Comparison of ENCODE assay signal across 8 mouse cellular contexts in the genomic region with DNA sequence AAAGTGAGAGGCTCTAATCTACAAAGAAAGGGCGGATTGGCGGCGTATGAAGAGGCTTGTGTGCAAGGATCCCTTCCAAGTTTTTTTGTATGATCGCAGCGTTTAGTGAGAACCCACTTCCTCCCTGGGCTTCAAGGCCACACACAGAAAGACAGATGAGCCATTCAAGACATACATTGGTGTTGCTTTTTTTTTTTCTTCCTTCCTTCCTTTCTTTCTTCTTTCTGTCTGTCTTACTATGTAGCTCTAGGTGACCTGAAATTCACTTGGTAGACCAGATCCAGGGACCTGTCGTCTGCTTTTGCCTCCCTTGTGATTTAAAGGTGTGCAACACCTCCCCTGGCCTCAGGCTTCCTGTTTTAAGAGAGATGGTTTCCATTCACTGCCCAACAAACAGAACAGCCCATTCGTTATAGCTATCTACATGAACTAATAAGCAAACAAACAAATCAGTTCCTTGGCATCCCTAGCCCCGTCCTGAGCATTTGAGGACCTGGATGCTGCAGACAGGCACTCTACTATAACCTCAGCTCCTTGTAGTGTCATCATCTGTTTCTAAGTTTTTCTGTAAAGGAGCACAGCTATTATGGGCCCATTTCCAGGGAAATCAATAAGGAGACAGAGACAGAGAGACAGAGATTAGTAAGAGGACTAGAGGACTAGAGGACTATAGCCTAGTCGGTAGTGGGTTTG. TPM values are rescaled to one million over a fixed set of nuclear protein-coding genes. Genes with fewer than 3 reads are reported as not detected.
DNase-seq lines count a peak whose midpoint lies in the region; ATAC-seq and TF ChIP-seq lines count a peak whose summit lies in the region.

No protein-coding gene starts in this region.

- H3K27me3 ChIP-seq in hindbrain, embryonic 12.5 days = no peaks in the 10 kb centered on the region
- H3K27me3 ChIP-seq in midbrain, embryonic 12.5 days = peaks cover 18% of the 10 kb centered on the region

- H3K4me2 ChIP-seq in hindbrain, embryonic 12.5 days (replicated peaks) = peak overlapping the region; percentile 82
- H3K4me2 ChIP-seq in midbrain, embryonic 12.5 days (replicated peaks) = peak overlapping the region; percentile 86

- H3K9me3 ChIP-seq in hindbrain, embryonic 12.5 days (replicated peaks) = no peaks in the 10 kb centered on the region
- no peaks in the 10 kb centered on the region for H3K9me3 ChIP-seq in midbrain, embryonic 12.5 days

- 23% methylated on average over 9 of the region's 9 CpGs for WGBS in hindbrain, embryonic 12.5 days
- 21% methylated on average over 9 of the region's 9 CpGs for WGBS in midbrain, embryonic 12.5 days

- H3K4me1 ChIP-seq in cortical plate, adult 2 months (ENCODE audit: control insufficient read depth, insufficient read depth, low read length) = peaks cover 11% of the 10 kb centered on the region; the same call in 1 of the 2 replicates
- H3K4me1 ChIP-seq in hindbrain, embryonic 12.5 days = peaks cover 43% of the 10 kb centered on the region
- H3K4me1 ChIP-seq in midbrain, embryonic 12.5 days = peaks cover 47% of the 10 kb centered on the region

- peak; percentile 8 for DNase-seq in kidney, postnatal 14 days
- no peak for DNase-seq in kidney, postnatal 10 days
- DNase-seq in adrenal gland, postnatal 10 days = no peak
- no peak for DNase-seq in layer of hippocampus, adult 9-10 months (ENCODE audit: low spot score)
- DNase-seq in urinary bladder, adult 18-20 months (ENCODE audit: low spot score in 2 of 2) = no peak

- TF ChIP-seq CTCF in cortical plate, adult 2 months (IDR thresholded peaks at IDR 0.05; ENCODE audit: extremely low read depth, insufficient read depth, low read length) = no peak

- no peak for TF ChIP-seq POLR2A in cortical plate, adult 2 months (IDR thresholded peaks at IDR 0.05; ENCODE audit: extremely low read depth, insufficient read depth, low read length)

- peak overlapping the region; percentile 95 for H3K4me3 ChIP-seq in cortical plate, adult 2 months (ENCODE audit: insufficient read depth, low read length)
- H3K4me3 ChIP-seq in hindbrain, embryonic 12.5 days = peak overlapping the region; percentile 98
- peak overlapping the region; percentile 93 for H3K4me3 ChIP-seq in midbrain, embryonic 12.5 days

- H3K36me3 ChIP-seq in hindbrain, embryonic 12.5 days = no peaks in the 10 kb centered on the region
- no peaks in the 10 kb centered on the region for H3K36me3 ChIP-seq in midbrain, embryonic 12.5 days

- peak overlapping the region; percentile 98 for H3K9ac ChIP-seq in hindbrain, embryonic 12.5 days
- H3K9ac ChIP-seq in midbrain, embryonic 12.5 days (replicated peaks) = peak overlapping the region; percentile 93

- peak overlapping the region; percentile 84 for H3K27ac ChIP-seq in cortical plate, adult 2 months (ENCODE audit: insufficient read depth, low read length)
- peak overlapping the region; percentile 90 for H3K27ac ChIP-seq in hindbrain, embryonic 12.5 days
- H3K27ac ChIP-seq in midbrain, embryonic 12.5 days (replicated peaks) = peak overlapping the region; percentile 90

- no peak; the same call in 1 of the 2 replicates for ATAC-seq in hindbrain, embryonic 12.5 days (ENCODE audit: low FRiP score)
- ATAC-seq in midbrain, embryonic 12.5 days (ENCODE audit: low FRiP score, low read depth) = no peak

RNA-seq across cellular contexts. Expression of gene Hacd3, which starts 0.5 kb away (rescaled TPM):
- polyA plus RNA-seq in cortical plate, adult 2 months (2012; rRNA removed) = 138 and 142 TPM in 2 replicates
- polyA plus RNA-seq in hindbrain, embryonic 12.5 days (2016; fragmentation: Nextera tagmentation; extraction: Ambion mirVana) = 152 TPM in 2 replicates
- polyA plus RNA-seq in midbrain, embryonic 12.5 days (2016; fragmentation: Nextera tagmentation; extraction: Ambion mirVana) = 148 and 157 TPM in 2 replicates
- 100 to 1,000 TPM; 151 to 154 TPM for total RNA-seq in adrenal gland, postnatal 10 days (2021)

RNA-seq across cellular contexts. Expression of gene Dpp8, which starts 10.2 kb away (rescaled TPM):
- polyA plus RNA-seq in cortical plate, adult 2 months (2012; rRNA removed) = 83.7 TPM in 2 replicates
- 56.8 and 59.2 TPM in 2 replicates for polyA plus RNA-seq in hindbrain, embryonic 12.5 days (2016; fragmentation: Nextera tagmentation; extraction: Ambion mirVana)
- 57.0 and 59.0 TPM in 2 replicates for polyA plus RNA-seq in midbrain, embryonic 12.5 days (2016; fragmentation: Nextera tagmentation; extraction: Ambion mirVana)
- 10 to 100 TPM; 74.0 to 86.7 TPM for total RNA-seq in adrenal gland, postnatal 10 days (2021)
